Mouse (Mus musculus): ENCODE data around the gene Cyp46a1. TPM values are rescaled to one million over a fixed set of nuclear protein-coding genes. Genes with fewer than 3 reads are reported as not detected.

The Cyp46a1 gene
- polyA plus RNA-seq, 1 experiment, result 0.72 TPM

DNA sequence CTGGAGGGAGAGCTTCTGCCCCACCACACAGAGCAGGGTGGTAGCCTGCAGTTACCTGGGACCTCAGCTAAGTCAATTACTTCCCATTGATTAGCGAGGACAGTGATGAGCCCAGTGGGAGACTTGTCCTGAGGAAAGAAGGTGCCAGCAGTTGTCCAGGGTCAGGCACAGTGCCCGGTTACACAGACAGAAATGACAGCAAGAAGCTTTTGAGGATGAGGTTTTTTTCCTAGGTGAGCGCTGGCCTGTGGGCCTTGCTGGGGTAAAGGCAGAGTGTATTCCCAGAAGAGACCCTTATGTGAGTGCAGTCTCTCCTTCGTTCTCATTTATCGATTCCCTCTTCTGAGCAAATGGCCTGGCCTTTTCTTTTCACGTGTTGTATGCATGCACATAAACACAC, 17.5 kb upstream of the Cyp46a1 start:
- TF ChIP-seq CTCF (IDR thresholded peaks at IDR 0.05; ENCODE audit: control insufficient read depth, insufficient read depth, low read length) (no peak), POLR2A (IDR thresholded peaks at IDR 0.05; ENCODE audit: borderline replicate concordance, control insufficient read depth, low read depth, low read length) (no peak)
- no peaks in the 10 kb centered on the region for H3K4me1 ChIP-seq (ENCODE audit: control insufficient read depth, insufficient read depth, low read length)
- no peak overlapping the region for H3K4me3 ChIP-seq (replicated peaks; ENCODE audit: control insufficient read depth, low read depth, low read length)
- no peak overlapping the region for H3K27ac ChIP-seq (ENCODE audit: control insufficient read depth, insufficient read depth, low read depth, low read length, poor library complexity)
- WGBS, result 40% methylated on average over 6 of the region's 6 CpGs

DNA sequence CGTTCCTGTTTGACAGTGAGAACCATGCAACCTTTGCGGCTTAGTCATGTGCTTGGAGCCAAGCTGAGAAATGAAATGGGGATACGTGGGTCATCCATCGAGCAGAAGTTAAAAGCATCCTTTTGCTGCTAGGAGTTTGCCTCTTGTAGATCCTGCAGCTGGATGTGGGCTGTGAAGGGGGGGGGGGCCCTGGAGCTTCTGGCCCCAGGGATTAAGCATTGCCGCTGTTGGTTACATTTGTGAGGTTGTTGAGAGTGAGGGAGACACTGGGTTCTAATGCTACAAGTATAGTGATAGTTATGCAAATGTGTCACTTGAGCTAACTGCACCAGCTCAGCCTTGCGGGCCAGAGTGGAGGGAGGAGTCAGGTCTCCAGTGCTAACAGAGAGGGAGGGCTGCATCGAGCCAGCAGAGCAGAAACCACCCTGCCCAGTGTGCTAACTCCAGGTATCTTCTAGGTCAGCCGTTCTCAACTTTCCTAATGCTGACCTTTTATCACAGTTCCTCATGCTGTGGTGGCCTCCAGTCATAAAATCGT, 16.9 kb upstream of the Cyp46a1 start:
- Histone ChIP-seq H3K4me1 (ENCODE audit: control insufficient read depth, insufficient read depth, low read length) (no peaks in the 10 kb centered on the region), H3K4me3 (replicated peaks; ENCODE audit: control insufficient read depth, low read depth, low read length) (no peak overlapping the region), H3K27ac (ENCODE audit: control insufficient read depth, insufficient read depth, low read depth, low read length, poor library complexity) (no peak overlapping the region)
- WGBS, result 9% methylated on average over 9 of the region's 9 CpGs
- TF ChIP-seq CTCF (IDR thresholded peaks at IDR 0.05; ENCODE audit: control insufficient read depth, insufficient read depth, low read length) (no peak), POLR2A (IDR thresholded peaks at IDR 0.05; ENCODE audit: borderline replicate concordance, control insufficient read depth, low read depth, low read length) (no peak)

DNA sequence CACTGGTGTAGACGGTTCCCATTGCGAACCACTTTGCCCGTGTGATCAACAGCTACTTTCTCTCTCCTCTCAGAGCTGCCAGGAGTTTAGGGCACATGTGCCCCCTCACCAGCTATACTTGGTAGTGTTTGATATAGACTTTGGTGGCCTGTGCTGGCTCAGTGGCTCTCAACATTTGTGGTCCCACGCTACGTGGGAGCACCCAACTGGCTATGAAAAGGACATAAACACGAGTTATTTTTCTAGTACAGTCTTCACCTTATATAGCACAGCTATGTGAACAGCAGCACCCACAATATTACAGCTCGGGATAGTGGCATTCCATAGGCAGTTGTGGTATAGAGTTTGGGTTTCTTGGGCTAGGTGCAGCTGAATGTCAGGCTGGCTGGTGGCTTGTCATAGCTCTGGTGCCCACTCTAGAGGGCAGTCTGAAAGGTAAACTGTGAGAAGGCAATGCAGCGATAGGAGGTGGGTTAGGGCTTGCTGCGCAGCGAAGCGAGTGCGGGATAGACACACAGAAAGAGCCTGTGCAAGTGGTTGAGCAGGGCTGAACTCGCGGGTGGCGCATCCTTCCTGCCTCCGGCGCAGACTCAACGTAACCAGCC, 16.3 kb upstream of the Cyp46a1 start:
- H3K27ac ChIP-seq (ENCODE audit: control insufficient read depth, insufficient read depth, low read depth, low read length, poor library complexity), result no peak overlapping the region
- TF ChIP-seq CTCF (IDR thresholded peaks at IDR 0.05; ENCODE audit: control insufficient read depth, insufficient read depth, low read length), result no peak
- TF ChIP-seq POLR2A (IDR thresholded peaks at IDR 0.05; ENCODE audit: borderline replicate concordance, control insufficient read depth, low read depth, low read length), result no peak
- no peak overlapping the region for H3K4me3 ChIP-seq (replicated peaks; ENCODE audit: control insufficient read depth, low read depth, low read length)
- 15% methylated on average over 18 of the region's 18 CpGs for WGBS
- H3K4me1 ChIP-seq (ENCODE audit: control insufficient read depth, insufficient read depth, low read length), result no peaks in the 10 kb centered on the region

DNA sequence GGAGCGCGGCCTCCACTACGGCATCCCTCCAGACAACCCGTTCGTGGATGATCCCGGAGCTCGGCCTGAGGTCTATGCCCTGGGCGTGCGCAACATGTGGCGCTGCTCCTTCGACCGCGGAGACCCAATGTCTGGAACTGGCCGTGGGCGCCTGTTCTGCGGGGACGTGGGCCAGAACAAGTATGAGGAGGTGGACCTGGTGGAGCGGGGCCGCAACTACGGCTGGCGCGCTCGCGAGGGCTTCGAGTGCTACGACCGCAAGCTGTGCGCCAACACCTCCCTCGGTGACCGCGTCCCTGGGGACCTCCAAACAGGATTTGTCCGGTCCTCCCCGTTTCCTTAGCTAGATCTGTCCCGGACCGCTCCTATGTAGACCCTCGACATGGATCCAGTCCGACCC, 15.7 kb upstream of the Cyp46a1 start:
- Histone ChIP-seq H3K4me1 (ENCODE audit: control insufficient read depth, insufficient read depth, low read length) (no peaks in the 10 kb centered on the region), H3K27ac (ENCODE audit: control insufficient read depth, insufficient read depth, low read depth, low read length, poor library complexity) (no peak overlapping the region), H3K4me3 (replicated peaks; ENCODE audit: control insufficient read depth, low read depth, low read length) (no peak overlapping the region)
- TF ChIP-seq POLR2A (IDR thresholded peaks at IDR 0.05; ENCODE audit: borderline replicate concordance, control insufficient read depth, low read depth, low read length), result no peak
- no peak for TF ChIP-seq CTCF (IDR thresholded peaks at IDR 0.05; ENCODE audit: control insufficient read depth, insufficient read depth, low read length)
- 14% methylated on average over 37 of the region's 37 CpGs for WGBS

DNA sequence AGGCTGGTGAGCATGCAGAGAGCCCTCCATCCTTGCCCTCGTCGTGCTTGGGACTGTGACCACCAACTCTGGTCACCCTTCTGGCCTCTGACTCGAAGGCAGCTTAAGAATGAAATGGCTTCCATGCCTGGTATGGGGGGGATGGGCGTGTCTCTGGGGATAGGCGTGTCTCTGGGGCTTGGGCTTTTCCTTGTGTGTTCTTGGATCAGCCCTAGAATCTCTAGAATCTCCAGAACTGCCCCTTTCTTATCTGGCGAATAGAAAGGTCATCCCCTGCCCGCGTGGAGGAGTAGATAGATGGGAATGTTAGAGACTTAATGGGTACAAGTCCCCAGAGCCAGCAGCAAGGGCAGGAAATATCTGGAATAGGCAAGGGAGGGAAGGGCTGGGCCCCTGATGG, 14.1 kb upstream of the Cyp46a1 start:
- TF ChIP-seq CTCF (IDR thresholded peaks at IDR 0.05; ENCODE audit: control insufficient read depth, insufficient read depth, low read length), result no peak
- no peak for TF ChIP-seq POLR2A (IDR thresholded peaks at IDR 0.05; ENCODE audit: borderline replicate concordance, control insufficient read depth, low read depth, low read length)
- no peak overlapping the region for H3K27ac ChIP-seq (ENCODE audit: control insufficient read depth, insufficient read depth, low read depth, low read length, poor library complexity)
- H3K4me1 ChIP-seq (ENCODE audit: control insufficient read depth, insufficient read depth, low read length), result no peaks in the 10 kb centered on the region
- no peak overlapping the region for H3K4me3 ChIP-seq (replicated peaks; ENCODE audit: control insufficient read depth, low read depth, low read length)
- 31% methylated on average over 8 of the region's 8 CpGs for WGBS

DNA sequence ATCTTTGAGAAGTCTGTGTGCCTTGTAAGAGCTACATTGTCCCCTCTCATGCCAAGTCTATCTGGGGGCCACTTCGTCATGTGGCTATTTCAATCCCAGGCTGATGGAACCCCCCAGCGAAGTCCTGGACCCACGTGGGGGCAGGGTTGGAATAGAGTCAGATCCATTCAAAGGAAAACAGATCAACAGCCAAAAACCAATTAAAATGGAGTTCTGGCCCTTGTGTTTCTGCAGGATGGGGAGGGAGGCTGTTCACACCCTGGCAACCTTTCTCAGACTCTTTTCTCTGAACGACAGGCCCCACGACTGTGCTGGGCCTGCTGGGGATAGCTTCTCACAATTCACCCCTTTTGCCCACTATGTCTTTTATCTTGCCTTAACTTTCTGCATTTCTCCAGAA, 7.8 kb upstream of the Cyp46a1 start:
- H3K4me3 ChIP-seq (replicated peaks; ENCODE audit: control insufficient read depth, low read depth, low read length), result no peak overlapping the region

DNA sequence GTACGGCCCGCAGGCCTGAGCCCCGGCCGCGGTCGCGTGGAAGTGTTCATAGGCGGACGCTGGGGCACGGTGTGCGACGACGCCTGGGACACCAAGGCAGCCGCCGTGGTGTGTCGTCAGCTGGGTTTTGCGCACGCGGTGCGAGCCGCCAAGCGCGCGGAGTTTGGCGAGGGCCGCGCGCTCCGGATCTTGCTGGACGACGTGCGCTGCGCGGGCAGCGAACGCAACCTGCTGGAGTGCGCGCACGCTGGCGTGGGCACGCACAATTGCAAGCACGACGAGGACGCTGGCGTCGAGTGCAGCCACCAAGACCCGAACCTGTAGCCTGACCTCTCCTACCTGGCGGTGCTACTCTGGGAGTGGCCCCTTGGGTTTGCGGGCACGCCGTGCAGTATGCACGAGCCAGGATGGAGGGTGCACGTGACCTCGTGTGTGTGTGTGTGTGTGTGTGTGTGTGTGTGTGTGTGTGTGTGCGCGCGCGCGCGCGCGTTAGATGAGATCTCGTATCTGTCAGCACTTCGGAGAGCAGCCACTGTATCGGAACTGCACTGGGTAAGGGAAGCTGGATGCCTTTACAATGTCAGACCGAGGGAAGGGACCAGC, 6.2 kb upstream of the Cyp46a1 start:
- no peaks in the 10 kb centered on the region for H3K4me1 ChIP-seq (ENCODE audit: control insufficient read depth, insufficient read depth, low read length)
- TF ChIP-seq CTCF (IDR thresholded peaks at IDR 0.05; ENCODE audit: control insufficient read depth, insufficient read depth, low read length) (no peak), POLR2A (IDR thresholded peaks at IDR 0.05; ENCODE audit: borderline replicate concordance, control insufficient read depth, low read depth, low read length) (no peak)
- H3K4me3 ChIP-seq (replicated peaks; ENCODE audit: control insufficient read depth, low read depth, low read length), result no peak overlapping the region
- no peak overlapping the region for H3K27ac ChIP-seq (ENCODE audit: control insufficient read depth, insufficient read depth, low read depth, low read length, poor library complexity)
- WGBS, result 4% methylated on average over 66 of the region's 66 CpGs

More for the DNA sequence above, 7.8 kb upstream of the Cyp46a1 start:
- 51% methylated on average over 5 of the region's 5 CpGs for WGBS
- Histone ChIP-seq H3K27ac (ENCODE audit: control insufficient read depth, insufficient read depth, low read depth, low read length, poor library complexity) (no peak overlapping the region), H3K4me1 (ENCODE audit: control insufficient read depth, insufficient read depth, low read length) (no peaks in the 10 kb centered on the region)
- TF ChIP-seq POLR2A (IDR thresholded peaks at IDR 0.05; ENCODE audit: borderline replicate concordance, control insufficient read depth, low read depth, low read length) (no peak), CTCF (IDR thresholded peaks at IDR 0.05; ENCODE audit: control insufficient read depth, insufficient read depth, low read length) (no peak)

DNA sequence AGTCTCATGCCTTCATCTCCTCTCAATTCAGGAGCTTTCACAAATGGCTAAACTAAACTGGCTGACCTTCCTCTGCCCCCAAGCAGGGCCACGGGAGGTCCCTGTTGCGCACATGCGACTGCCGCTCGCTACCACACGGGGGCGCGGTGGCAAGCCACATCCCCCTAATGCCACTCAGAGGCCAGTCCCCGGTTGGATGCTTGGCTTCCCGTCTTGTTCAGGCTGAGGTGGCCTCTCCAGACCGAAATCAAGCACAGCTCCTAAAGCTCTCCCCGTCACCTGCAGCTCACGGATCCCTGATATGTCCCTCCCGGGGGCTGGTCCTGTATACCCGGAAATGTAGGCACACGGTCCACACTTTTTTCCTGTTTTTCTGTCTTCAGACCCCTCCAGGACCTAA, 1.1 kb upstream of the Cyp46a1 start:
- WGBS, result under 1% methylated on average over 16 of the region's 16 CpGs
- no peak for TF ChIP-seq POLR2A (IDR thresholded peaks at IDR 0.05; ENCODE audit: borderline replicate concordance, control insufficient read depth, low read depth, low read length)
- peak; percentile 72 for TF ChIP-seq CTCF (IDR thresholded peaks at IDR 0.05; ENCODE audit: control insufficient read depth, insufficient read depth, low read length)
- no peak overlapping the region for H3K4me3 ChIP-seq (replicated peaks; ENCODE audit: control insufficient read depth, low read depth, low read length)
- no peak overlapping the region for H3K27ac ChIP-seq (ENCODE audit: control insufficient read depth, insufficient read depth, low read depth, low read length, poor library complexity)
- H3K4me1 ChIP-seq (ENCODE audit: control insufficient read depth, insufficient read depth, low read length), result no peaks in the 10 kb centered on the region; the same call in none of the 2 replicates

All from bone marrow, adult 2 months (tissue).